Mouse (Mus musculus): ENCODE results near the gene Arhgef7. TPM values are rescaled to one million over a fixed set of nuclear protein-coding genes. Genes with fewer than 3 reads are reported as not detected.

Gene Arhgef7
- polyA plus RNA-seq, 1 experiment from 2014 or later = 54.1 TPM

DNA sequence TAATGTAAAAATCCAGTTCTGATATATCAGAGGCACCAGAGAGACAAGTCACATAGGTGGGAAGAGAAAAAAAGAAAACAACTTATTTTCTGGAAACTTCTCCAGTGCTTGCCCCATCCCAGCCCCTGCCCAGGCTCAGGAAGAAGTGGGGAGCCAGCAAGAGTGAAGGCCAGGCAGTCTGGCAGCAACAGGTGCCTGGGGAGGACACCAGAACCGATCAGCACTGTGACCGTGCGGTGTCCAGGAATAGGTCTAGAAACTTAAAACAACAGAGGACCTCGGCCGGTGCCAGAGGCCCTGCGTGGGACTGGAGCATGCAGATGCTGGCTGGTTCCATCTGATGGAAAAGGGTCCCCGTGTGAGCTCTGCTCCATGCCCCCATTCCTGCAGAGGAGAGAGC lies 30.1 kb upstream of the Arhgef7 start:
- Histone ChIP-seq H3K4me1 (ENCODE audit: control insufficient read depth, insufficient read depth, low read length) (peaks cover 12% of the 10 kb centered on the region), H3K27ac (ENCODE audit: low read length) (no peak overlapping the region), H3K9ac (ENCODE audit: low read length) (no peak overlapping the region), H3K4me2 (ENCODE audit: low read depth, low read length) (no peak overlapping the region), H3K4me3 (ENCODE audit: low read length) (no peak overlapping the region), H3K27me3 (ENCODE audit: control insufficient read depth, insufficient read depth, low read length) (no peaks in the 10 kb centered on the region), H3K36me3 (ENCODE audit: control insufficient read depth, insufficient read depth) (no peaks in the 10 kb centered on the region), H3K9me3 (replicated peaks; ENCODE audit: control insufficient read depth, low read length) (no peaks in the 10 kb centered on the region)
- ATAC-seq (replicated peaks; ENCODE audit: extremely low read depth, insufficient read depth, low FRiP score) = no peak
- 74% methylated on average over 7 of the region's 7 CpGs for WGBS

DNA sequence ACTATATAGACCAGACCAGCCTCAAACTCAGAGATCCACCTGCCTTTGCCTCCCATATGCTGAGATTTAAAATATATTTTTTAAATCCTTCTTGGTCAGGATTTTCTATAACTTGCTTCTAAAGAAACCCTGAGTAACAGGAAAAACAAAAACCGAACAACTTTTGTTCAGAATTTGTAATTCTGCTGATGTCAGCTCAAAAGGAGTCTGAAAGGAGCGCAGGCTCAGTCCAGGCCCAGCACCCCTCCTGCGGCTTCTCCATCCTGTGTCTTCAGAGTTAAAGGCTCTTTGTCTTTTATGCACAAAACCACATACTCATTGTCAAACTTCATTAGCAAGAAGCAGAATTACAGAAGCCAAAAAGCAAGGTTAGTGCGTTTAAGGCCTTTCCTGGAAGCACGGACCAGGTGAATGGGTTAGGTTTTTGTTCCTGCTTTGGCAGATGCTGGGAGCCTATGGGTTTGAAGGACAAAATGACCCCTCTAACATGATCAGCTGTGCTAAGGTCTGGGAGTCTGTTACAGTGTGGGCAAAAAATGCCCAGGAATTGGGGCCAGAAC lies 28.0 kb upstream of the Arhgef7 start:
- Histone ChIP-seq H3K36me3 (ENCODE audit: control insufficient read depth, insufficient read depth) (no peaks in the 10 kb centered on the region), H3K4me2 (ENCODE audit: low read depth, low read length) (no peak overlapping the region), H3K9me3 (replicated peaks; ENCODE audit: control insufficient read depth, low read length) (no peaks in the 10 kb centered on the region), H3K27me3 (ENCODE audit: control insufficient read depth, insufficient read depth, low read length) (no peaks in the 10 kb centered on the region), H3K27ac (ENCODE audit: low read length) (no peak overlapping the region), H3K4me3 (ENCODE audit: low read length) (no peak overlapping the region), H3K4me1 (ENCODE audit: control insufficient read depth, insufficient read depth, low read length) (peaks cover 9% of the 10 kb centered on the region), H3K9ac (ENCODE audit: low read length) (no peak overlapping the region; the same call in 1 of the 2 replicates)
- ATAC-seq (replicated peaks; ENCODE audit: extremely low read depth, insufficient read depth, low FRiP score) = no peak
- 89% methylated on average over 5 of the region's 5 CpGs for WGBS

DNA sequence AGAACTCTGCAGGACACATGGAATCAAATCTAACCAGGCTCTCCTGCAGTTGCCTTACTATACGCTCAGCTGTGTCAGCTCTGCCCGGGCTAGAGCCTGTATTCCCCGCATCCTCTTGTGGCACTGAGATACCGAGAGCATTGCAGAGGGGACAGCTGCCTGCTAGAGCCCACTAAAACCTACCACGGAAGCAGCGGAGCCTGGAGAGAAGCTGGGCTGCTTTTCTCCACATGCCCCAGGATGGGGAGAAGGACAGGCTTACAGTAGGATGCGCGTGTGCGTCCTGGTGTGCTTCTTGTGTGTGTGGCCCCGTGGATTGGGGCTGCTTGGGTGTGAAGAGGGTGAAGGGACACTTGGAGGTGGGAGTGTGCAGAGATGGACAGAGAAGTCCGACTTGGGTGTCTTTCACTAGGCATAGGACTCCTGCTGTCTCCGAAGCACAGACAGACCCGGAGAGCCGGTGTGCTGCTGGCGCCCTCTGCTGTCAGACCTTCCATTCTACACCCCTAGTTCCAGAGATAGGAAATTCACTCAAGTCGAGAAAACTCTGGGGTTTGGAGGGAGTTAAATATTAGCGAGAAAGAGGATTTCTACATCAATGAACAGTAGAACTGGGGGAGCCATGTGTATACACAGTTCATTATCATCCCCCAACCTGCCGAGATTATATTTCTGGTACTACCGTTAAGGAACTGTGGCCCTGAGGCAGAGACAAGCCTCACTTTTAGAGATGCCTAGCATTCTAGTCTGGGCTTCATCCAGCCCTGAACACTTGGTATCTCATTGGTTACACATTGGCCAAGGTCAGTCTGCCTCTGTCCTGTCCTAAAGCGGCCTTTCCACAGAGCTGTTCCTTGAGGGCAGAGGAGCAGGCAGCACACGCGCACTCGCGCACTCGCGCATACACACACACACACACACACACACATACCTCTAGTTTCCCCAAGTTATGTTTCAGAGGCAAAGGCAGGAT lies 27.2 kb upstream of the Arhgef7 start:
- 31% methylated on average over 26 of the region's 26 CpGs for WGBS
- peak; percentile 78 for ATAC-seq (replicated peaks; ENCODE audit: extremely low read depth, insufficient read depth, low FRiP score)
- Histone ChIP-seq H3K9ac (ENCODE audit: low read length) (peak overlapping the region; percentile 51), H3K36me3 (ENCODE audit: control insufficient read depth, insufficient read depth) (no peaks in the 10 kb centered on the region), H3K4me3 (ENCODE audit: low read length) (peak overlapping the region; percentile 31), H3K27ac (ENCODE audit: low read length) (0 out of 2 replicates have a peak overlapping the region, but pooled peaks have one; percentile 26), H3K4me1 (ENCODE audit: control insufficient read depth, insufficient read depth, low read length) (peaks cover 12% of the 10 kb centered on the region), H3K27me3 (ENCODE audit: control insufficient read depth, insufficient read depth, low read length) (no peaks in the 10 kb centered on the region), H3K4me2 (ENCODE audit: low read depth, low read length) (peak overlapping the region; percentile 56), H3K9me3 (replicated peaks; ENCODE audit: control insufficient read depth, low read length) (no peaks in the 10 kb centered on the region)

DNA sequence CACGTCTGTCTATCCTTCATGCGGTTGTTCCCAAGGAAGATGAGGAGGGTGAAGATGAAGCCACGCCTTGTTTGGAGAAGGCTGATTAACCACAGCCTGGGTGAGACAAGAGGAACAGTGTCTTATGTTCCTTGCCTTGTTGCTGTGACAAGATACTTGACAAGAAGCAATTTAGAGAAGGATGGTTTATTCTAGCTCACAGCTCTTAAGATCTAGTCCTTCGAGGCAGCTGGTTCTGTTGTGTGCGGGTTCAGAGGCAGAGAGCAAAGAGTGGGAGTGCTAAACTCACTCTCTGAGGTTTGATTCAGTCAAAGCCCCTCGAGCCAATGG lies 26.5 kb upstream of the Arhgef7 start, which contains the start of gene 1700016D06Rik:
1700016D06Rik (minus strand) TSS at position 31 of the 330 bp plus-strand sequence.
- peak within 1 kb of the TSS; percentile 31 for H3K4me3 ChIP-seq (ENCODE audit: low read length)
- 55% methylated on average over 6 of the region's 6 CpGs for WGBS

GRCm38 (mm10) chr8:11701428-11701827 lies 26.1 kb upstream of the Arhgef7 start:
- no peak for ATAC-seq (replicated peaks; ENCODE audit: extremely low read depth, insufficient read depth, low FRiP score)
- 67% methylated on average over 6 of the region's 6 CpGs for WGBS
- Histone ChIP-seq H3K4me2 (ENCODE audit: low read depth, low read length) (no peak overlapping the region), H3K9ac (ENCODE audit: low read length) (no peak overlapping the region), H3K27me3 (ENCODE audit: control insufficient read depth, insufficient read depth, low read length) (no peaks in the 10 kb centered on the region), H3K27ac (ENCODE audit: low read length) (no peak overlapping the region), H3K9me3 (replicated peaks; ENCODE audit: control insufficient read depth, low read length) (no peaks in the 10 kb centered on the region), H3K36me3 (ENCODE audit: control insufficient read depth, insufficient read depth) (no peaks in the 10 kb centered on the region), H3K4me1 (ENCODE audit: control insufficient read depth, insufficient read depth, low read length) (peaks cover 16% of the 10 kb centered on the region), H3K4me3 (ENCODE audit: low read length) (no peak overlapping the region)

More for the DNA sequence above, 26.5 kb upstream of the Arhgef7 start, which contains the start of gene 1700016D06Rik:
- no peak for ATAC-seq (replicated peaks; ENCODE audit: extremely low read depth, insufficient read depth, low FRiP score)
- no peaks in the 10 kb centered on the region for H3K27me3 ChIP-seq (ENCODE audit: control insufficient read depth, insufficient read depth, low read length)
- H3K27ac ChIP-seq (ENCODE audit: low read length) = 0 out of 2 replicates have a peak within 1 kb of the TSS, but pooled peaks have one; percentile 26
- peak within 1 kb of the TSS; percentile 51 for H3K9ac ChIP-seq (ENCODE audit: low read length)
- no peaks in the 10 kb centered on the region for H3K9me3 ChIP-seq (replicated peaks; ENCODE audit: control insufficient read depth, low read length)
- peaks cover 12% of the 10 kb centered on the region for H3K4me1 ChIP-seq (ENCODE audit: control insufficient read depth, insufficient read depth, low read length)
- H3K4me2 ChIP-seq (ENCODE audit: low read depth, low read length) = peak within 1 kb of the TSS; percentile 56
- no peaks in the 10 kb centered on the region for H3K36me3 ChIP-seq (ENCODE audit: control insufficient read depth, insufficient read depth)

DNA sequence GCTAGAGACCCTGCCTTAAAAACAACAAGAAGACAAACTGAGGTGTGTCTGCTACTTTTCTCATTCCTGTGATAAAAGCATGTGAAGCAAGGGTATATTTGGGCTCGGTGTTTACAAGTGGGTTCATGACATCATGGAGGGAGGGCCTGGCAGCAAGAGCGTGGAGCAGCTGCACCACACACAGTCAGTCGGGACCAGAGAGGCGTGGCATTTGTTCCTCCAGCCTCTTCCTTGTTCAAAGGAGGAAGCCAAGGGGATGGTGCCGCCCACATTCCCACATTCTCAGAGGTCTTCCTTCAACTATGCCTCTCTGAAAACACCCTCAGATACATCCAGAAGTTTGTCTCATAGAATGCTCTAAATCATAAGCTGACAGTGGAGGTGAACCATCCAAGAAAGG lies 23.7 kb upstream of the Arhgef7 start:
- Histone ChIP-seq H3K4me1 (ENCODE audit: control insufficient read depth, insufficient read depth, low read length) (peaks cover 40% of the 10 kb centered on the region), H3K27me3 (ENCODE audit: control insufficient read depth, insufficient read depth, low read length) (no peaks in the 10 kb centered on the region), H3K4me3 (ENCODE audit: low read length) (no peak overlapping the region), H3K27ac (ENCODE audit: low read length) (no peak overlapping the region), H3K9me3 (replicated peaks; ENCODE audit: control insufficient read depth, low read length) (no peaks in the 10 kb centered on the region), H3K36me3 (ENCODE audit: control insufficient read depth, insufficient read depth) (no peaks in the 10 kb centered on the region), H3K4me2 (ENCODE audit: low read depth, low read length) (no peak overlapping the region), H3K9ac (ENCODE audit: low read length) (no peak overlapping the region)
- ATAC-seq (replicated peaks; ENCODE audit: extremely low read depth, insufficient read depth, low FRiP score) = no peak
- 89% methylated on average over 5 of the region's 5 CpGs for WGBS

- no peak overlapping the region for H3K9ac ChIP-seq (ENCODE audit: low read length)
- ATAC-seq (replicated peaks; ENCODE audit: extremely low read depth, insufficient read depth, low FRiP score) = no peak
- H3K36me3 ChIP-seq (ENCODE audit: control insufficient read depth, insufficient read depth) = no peaks in the 10 kb centered on the region
- H3K27ac ChIP-seq (ENCODE audit: low read length) = peak overlapping the region; percentile 97
- no peaks in the 10 kb centered on the region for H3K9me3 ChIP-seq (replicated peaks; ENCODE audit: control insufficient read depth, low read length)
- no peaks in the 10 kb centered on the region for H3K27me3 ChIP-seq (ENCODE audit: control insufficient read depth, insufficient read depth, low read length)
- WGBS = 50% methylated on average over 6 of the region's 6 CpGs
- H3K4me3 ChIP-seq (ENCODE audit: low read length) = no peak overlapping the region
- peaks cover 40% of the 10 kb centered on the region for H3K4me1 ChIP-seq (ENCODE audit: control insufficient read depth, insufficient read depth, low read length)
- H3K4me2 ChIP-seq (ENCODE audit: low read depth, low read length) = no peak overlapping the region
These were observed 22.7 kb upstream of the Arhgef7 start for GRCm38 (mm10) chr8:11704716-11705420.

- H3K9ac ChIP-seq (ENCODE audit: low read length) = peak overlapping the region; percentile 66
- H3K4me3 ChIP-seq (ENCODE audit: low read length) = no peak overlapping the region
- WGBS = 27% methylated on average over 12 of the region's 12 CpGs
- H3K36me3 ChIP-seq (ENCODE audit: control insufficient read depth, insufficient read depth) = no peaks in the 10 kb centered on the region
- peaks cover 33% of the 10 kb centered on the region for H3K4me1 ChIP-seq (ENCODE audit: control insufficient read depth, insufficient read depth, low read length)
- peak overlapping the region; percentile 26; the same call in 1 of the 2 replicates for H3K4me2 ChIP-seq (ENCODE audit: low read depth, low read length)
- H3K27me3 ChIP-seq (ENCODE audit: control insufficient read depth, insufficient read depth, low read length) = no peaks in the 10 kb centered on the region
- ATAC-seq (replicated peaks; ENCODE audit: extremely low read depth, insufficient read depth, low FRiP score) = peak; percentile 88
- no peaks in the 10 kb centered on the region for H3K9me3 ChIP-seq (replicated peaks; ENCODE audit: control insufficient read depth, low read length)
- peak overlapping the region; percentile 97 for H3K27ac ChIP-seq (ENCODE audit: low read length)
These were observed 21.7 kb upstream of the Arhgef7 start for GRCm38 (mm10) chr8:11705818-11706217.
